Mouse (Mus musculus) naive thymus-derived CD4-positive, alpha-beta T cell, adult 2 months (primary cell): Measurements from ENCODE around the gene Serpinc1.
A peak's percentile ranks its signal among the peaks of the same experiment; 100 is the strongest.
"Not testable (repeated sequence)": the region's sequence is repeated elsewhere in the genome, so short reads cannot be mapped to it uniquely, and the experiment has no call there.

Experiments used
- DNase-seq: peaks from one replicate; pipeline ENCODE4 v3.0.0-alpha.2; 2011; ENCODE audit warnings: low read depth

Gene Serpinc1

DNA sequence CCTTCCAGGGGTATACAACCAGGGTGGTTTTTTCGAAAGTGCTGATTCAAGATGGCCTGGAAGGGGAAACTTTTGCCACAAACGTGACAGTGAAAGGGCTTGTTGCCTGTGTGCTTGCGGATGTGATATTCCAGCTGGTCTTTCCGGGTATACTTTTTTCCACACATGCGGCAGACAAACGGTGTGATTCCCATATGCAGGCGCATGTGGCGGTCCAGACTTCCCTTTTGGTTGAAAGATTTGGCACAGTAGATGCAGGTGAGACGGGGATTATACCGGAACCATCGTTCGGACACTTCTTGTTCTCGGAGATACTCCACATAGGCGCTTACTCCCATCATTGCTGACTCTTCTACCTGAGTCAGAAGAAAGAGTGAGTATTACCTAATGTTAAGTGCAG is 41.7 kb downstream of the Serpinc1 start:
- DNase-seq = no peak

DNA sequence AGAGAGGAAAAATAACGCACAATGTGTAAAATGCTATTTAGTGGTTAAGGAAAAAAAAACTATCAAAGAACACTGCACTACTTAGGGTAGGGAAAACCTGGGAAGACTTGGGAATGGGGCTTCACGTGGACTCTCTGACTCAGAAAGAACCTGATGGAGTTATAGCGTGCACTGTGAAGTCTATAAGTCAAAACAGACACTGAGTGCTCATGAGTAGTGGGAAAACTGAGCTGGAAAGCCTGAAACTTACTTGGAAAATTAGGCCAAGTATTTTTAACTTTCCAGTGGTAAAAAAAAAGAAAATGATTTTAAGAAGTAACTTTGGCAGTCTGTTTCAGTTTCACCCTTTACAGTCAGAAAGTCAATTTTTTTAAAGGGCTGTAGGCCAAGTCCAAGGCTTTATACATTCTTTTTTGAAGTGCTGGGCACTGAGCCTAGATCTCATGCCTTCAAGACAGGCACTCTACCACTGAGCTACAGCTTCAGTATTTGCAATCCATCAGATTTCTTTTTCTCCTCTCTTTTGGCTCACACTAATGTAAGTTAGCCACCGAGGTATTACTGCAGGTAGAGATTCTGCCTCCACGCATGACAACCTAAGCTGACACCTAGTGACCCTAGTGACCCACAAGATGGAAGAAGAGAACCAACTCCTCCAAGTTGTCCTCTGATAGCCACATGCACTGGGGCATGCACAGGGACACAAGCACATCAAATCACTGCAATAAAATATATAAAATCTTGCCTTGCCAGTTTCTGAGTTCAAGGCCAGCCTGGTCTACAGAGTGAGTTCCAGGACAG is 47.2 kb downstream of the Serpinc1 start:
- no peak for DNase-seq

GRCm38 (mm10) chr1:161027196-161027595 is 48.8 kb downstream of the Serpinc1 start:
- no peak for DNase-seq

DNA sequence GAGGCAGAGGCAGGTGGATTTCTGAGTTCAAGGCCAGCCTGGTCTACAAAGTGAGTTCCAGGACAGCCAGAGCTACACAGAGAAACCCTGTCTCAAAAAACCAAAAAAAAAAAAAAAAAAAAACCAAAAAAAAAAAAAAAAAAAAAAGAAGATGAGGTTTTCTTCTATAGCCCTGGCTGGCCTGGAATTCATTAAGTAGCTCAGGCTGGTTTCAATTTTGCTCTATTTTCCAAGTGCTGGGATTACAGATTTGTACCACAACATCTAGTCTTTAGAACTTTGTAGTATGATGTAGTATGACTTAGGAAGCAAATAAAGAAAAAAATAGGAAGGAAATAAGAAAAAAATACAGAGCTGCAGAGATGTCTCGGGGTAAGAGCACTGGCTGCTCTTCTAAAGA is 50.0 kb downstream of the Serpinc1 start:
- DNase-seq = not testable (repeated sequence)

DNA sequence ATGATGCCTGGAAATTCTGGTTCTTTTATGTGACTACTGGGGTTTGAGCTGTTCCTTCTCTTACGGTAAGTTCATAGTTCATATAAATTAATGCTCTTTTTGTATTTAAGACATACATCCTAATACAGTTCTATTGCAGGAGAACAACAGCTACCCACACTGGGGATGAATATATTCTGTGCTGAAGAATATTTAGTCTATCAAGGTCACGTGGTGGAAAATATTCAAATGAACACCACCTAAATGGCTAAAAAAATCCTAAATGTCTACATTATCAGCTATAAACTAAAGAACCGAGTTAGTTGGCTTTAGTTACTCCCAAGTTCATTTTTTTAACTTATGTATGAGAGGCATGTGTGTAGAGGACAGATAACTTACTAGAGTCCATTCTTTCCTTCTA is 51.7 kb downstream of the Serpinc1 start:
- DNase-seq = no peak

DNA sequence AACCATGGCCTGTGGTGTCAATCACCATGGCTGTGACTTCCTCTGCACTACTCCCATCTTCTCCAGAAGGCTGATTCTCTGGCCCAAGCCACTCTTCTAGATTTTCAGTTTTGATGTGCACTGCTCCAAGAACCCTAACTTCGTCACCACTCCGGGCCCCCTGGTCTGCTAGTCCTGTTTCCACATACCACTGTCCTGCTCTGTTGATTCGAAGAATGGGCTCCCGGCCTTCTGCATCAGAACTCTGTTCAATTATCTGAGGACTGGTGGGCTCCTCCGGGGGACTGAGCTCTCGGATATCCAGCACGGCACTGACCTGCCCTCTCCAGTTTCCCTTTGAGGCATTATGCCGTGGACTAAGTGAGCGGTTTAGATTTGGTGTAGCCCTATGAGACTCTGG is 53.5 kb downstream of the Serpinc1 start:
- no peak for DNase-seq

GRCm38 (mm10) chr1:161032345-161032744 is 54.0 kb downstream of the Serpinc1 start:
- no peak for DNase-seq

- DNase-seq = peak; percentile 48
Measured at GRCm38 (mm10) chr1:161033856-161034434, 55.6 kb downstream of the Serpinc1 start.

- peak; percentile 100 for DNase-seq
Measured at GRCm38 (mm10) chr1:161034435-161035280, 56.3 kb downstream of the Serpinc1 start, which contains the start of gene Zbtb37. Gene Zbtb37 (minus strand): TSS chr1:161034849.

- DNase-seq = no peak
Measured at GRCm38 (mm10) chr1:161035281-161035785, 56.9 kb downstream of the Serpinc1 start.

DNA sequence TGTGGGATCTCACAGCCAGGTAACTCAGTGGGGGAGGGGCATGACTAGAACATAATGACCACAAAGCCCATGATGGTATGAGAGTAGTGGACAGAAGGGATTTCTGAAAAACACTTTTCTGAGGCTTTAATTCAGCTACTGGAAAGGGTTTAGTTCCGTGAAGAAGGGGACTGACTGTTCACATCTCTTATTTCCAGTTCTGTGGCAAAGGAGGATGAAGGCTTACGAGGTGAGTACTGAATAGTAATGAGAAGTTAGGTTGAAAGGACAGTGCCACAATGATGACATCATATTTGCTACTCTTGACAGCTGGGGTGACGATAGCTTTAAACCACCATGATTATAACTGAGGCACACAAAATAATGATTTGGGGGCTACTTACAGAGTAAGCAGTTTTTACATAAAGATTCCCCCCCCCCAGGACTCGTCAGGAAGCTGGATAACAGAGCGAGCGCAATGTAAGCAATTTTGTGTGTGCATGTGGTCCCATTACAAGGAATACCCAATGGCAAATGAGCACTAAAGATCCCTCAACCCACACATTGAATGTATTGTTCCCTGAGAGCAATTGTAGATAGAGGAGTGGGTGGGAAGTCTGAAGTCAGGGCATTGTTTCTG is 57.5 kb downstream of the Serpinc1 start:
- DNase-seq = peak; percentile 59

GRCm38 (mm10) chr1:161036411-161036841 is 58.0 kb downstream of the Serpinc1 start:
- DNase-seq = peak; percentile 28

GRCm38 (mm10) chr1:161037026-161037425 is 58.6 kb downstream of the Serpinc1 start:
- no peak for DNase-seq

DNA sequence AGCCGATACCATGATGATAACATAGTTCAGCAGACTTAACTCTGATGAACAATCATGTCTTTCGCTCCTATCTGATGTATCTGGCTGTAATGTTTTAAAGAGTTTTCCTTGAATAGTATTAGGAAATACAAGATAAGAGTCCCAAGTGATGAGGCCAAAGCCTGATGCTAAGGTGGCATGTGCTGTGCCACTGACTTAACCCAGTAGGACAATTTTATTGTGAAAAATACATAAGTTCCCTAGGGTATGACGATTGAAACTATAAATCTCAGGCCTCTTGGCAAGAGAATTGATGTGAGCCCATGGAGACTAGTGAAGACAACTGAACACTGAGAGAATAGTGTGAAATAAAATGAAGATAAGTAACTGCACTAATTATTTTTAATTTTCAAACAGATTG is 59.2 kb downstream of the Serpinc1 start:
- peak; percentile 31 for DNase-seq

- peak; percentile 21 for DNase-seq
Measured at GRCm38 (mm10) chr1:161038004-161038403, 59.6 kb downstream of the Serpinc1 start.

GRCm38 (mm10) chr1:161038968-161039721 is 60.8 kb downstream of the Serpinc1 start:
- peak; percentile 29 for DNase-seq

- DNase-seq = peak; percentile 25
Measured at GRCm38 (mm10) chr1:161039741-161040425, 61.5 kb downstream of the Serpinc1 start.

GRCm38 (mm10) chr1:161040426-161040770 is 62.0 kb downstream of the Serpinc1 start:
- DNase-seq = peak; percentile 14

GRCm38 (mm10) chr1:161040855-161041254 is 62.5 kb downstream of the Serpinc1 start:
- DNase-seq = peak; percentile 12

- no peak for DNase-seq
Measured at GRCm38 (mm10) chr1:161041261-161042020, 63.1 kb downstream of the Serpinc1 start.
